Mouse (Mus musculus) liver, embryonic 14.5 days (tissue): Measurements from ENCODE around the gene Cd55b. TPM values are rescaled to one million over a fixed set of nuclear protein-coding genes. Genes with fewer than 3 reads are reported as not detected.
"Not testable (repeated sequence)": the region's sequence is repeated elsewhere in the genome, so short reads cannot be mapped to it uniquely, and the experiment has no call there.

ENCODE experiments used
- ATAC-seq: fragments of 200-750 bp; cut with Nextera tagmentation; 2 replicates; pipeline ENCODE4 v1.8.0; 2017; ENCODE audit warnings: moderate number of reproducible peaks, mild to moderate bottlenecking, moderate library complexity; ENCODE audit not compliant: insufficient read depth
- DNase-seq, 3 experiments: peaks; one replicate each; pipeline ENCODE4 v3.0.0-alpha.2; 2012 to 2013; ENCODE audit warnings: low read depth in 3 of 3, low spot score in 3 of 3
- H3K27ac ChIP-seq: fragments of 300-500 bp; sonication (generic); 2 replicates; pipeline ENCODE4 v1.5.1; 2014; ENCODE audit warnings: moderate library complexity, mild to moderate bottlenecking, control low read depth, inconsistent platforms
- H3K27me3 ChIP-seq: fragments of 300-500 bp; sonication (generic); 2 replicates; pipeline ENCODE4 v1.6.1; 2014; ENCODE audit warnings: mild to moderate bottlenecking, low read length, moderate library complexity; ENCODE audit not compliant: control insufficient read depth, insufficient read depth
- H3K36me3 ChIP-seq: fragments of 300-500 bp; sonication (generic); replicated peaks from 2 replicates; pipeline ENCODE4 v1.6.1; 2014; ENCODE audit warnings: low read depth; ENCODE audit not compliant: control insufficient read depth, insufficient read depth
- H3K4me1 ChIP-seq, 2 experiments: fragments of 200-500 bp in 1 of 2; fragments of 300-500 bp in 1 of 2; sonication (generic) in 1 of 2; replicated peaks; 2 replicates each; pipeline ENCODE4 v1.6.1; 2012 to 2014; ENCODE audit warnings: antibody characterized with exemption in 1 of 2, inconsistent platforms in 1 of 2, low read length in 1 of 2; ENCODE audit not compliant: control insufficient read depth in 2 of 2, insufficient read depth in 2 of 2
- H3K4me2 ChIP-seq: fragments of 300-500 bp; sonication (generic); 2 replicates; pipeline ENCODE4 v1.6.1; 2014; ENCODE audit warnings: low read depth, mild to moderate bottlenecking, control low read depth, moderate library complexity
- H3K4me3 ChIP-seq, 2 experiments: fragments of 200-500 bp in 1 of 2; fragments of 300-500 bp in 1 of 2; sonication (generic) in 1 of 2; 2 replicates each; pipeline ENCODE4 v1.5.1; 2012 to 2014; ENCODE audit warnings: low read depth in 2 of 2, low read length in 2 of 2, mild to moderate bottlenecking in 2 of 2, control low read depth in 1 of 2, inconsistent platforms in 1 of 2, moderate library complexity in 1 of 2; ENCODE audit not compliant: insufficient read depth in 1 of 2
- H3K9ac ChIP-seq: fragments of 300-500 bp; sonication (generic); replicated peaks from 2 replicates; pipeline ENCODE4 v1.6.1; 2014; ENCODE audit warnings: mild to moderate bottlenecking, control low read depth, moderate library complexity
- H3K9me3 ChIP-seq: fragments of 300-500 bp; sonication (generic); 2 replicates; pipeline ENCODE4 v1.6.1; 2016; ENCODE audit warnings: low read length, mixed read lengths; ENCODE audit not compliant: control insufficient read depth
- CTCF ChIP-seq: IDR thresholded peaks from 2 replicates; pipeline ENCODE4 v1.5.1; 2016; ENCODE audit warnings: antibody characterized with exemption, low read depth, control low read depth
- EP300 ChIP-seq: IDR thresholded peaks from 2 replicates; pipeline ENCODE4 v1.6.1; 2016; ENCODE audit warnings: antibody characterized with exemption, low read depth
- WGBS: fragments of 180-500 bp; shearing (Covaris S2); extraction: QIAGEN DNeasy Blood & Tissue Kit; methylation state at CpG from one replicate; pipeline ENCODE4 v1.1.7; 2014; ENCODE audit not compliant: insufficient replicate concordance; 5-methylcytosine and 5-hydroxymethylcytosine counted together
- polyA plus RNA-seq, 2 experiments: library from polyadenylated mRNA; depleted of rRNA in 1 of 2; stranded (reverse) in 1 of 2; unstranded in 1 of 2; fragments of >200 nt; fragmentation: Nextera tagmentation in 1 of 2; extraction: Ambion mirVana in 1 of 2; gene quantifications; 2 replicates each; pipeline versions ENCODE4 v1.2.1 to v1.2.3; 2012 to 2014

Cd55b gene
- polyA plus RNA-seq, 2 experiments = not detected

GRCm38 (mm10) chr1:130397109-130397508 is 25.7 kb downstream of the Cd55b start:
- H3K27ac ChIP-seq, H3K9me3 ChIP-seq, H3K4me2 ChIP-seq, H3K9ac ChIP-seq, H3K36me3 ChIP-seq, ATAC-seq, H3K4me1 ChIP-seq, H3K27me3 ChIP-seq, H3K4me3 ChIP-seq, DNase-seq: not testable (repeated sequence)

- H3K4me2 ChIP-seq, H3K36me3 ChIP-seq, H3K9me3 ChIP-seq, H3K4me1 ChIP-seq, ATAC-seq, DNase-seq, H3K9ac ChIP-seq, H3K4me3 ChIP-seq, H3K27ac ChIP-seq, H3K27me3 ChIP-seq: not testable (repeated sequence)
Observed at GRCm38 (mm10) chr1:130387282-130387681, 35.5 kb downstream of the Cd55b start.

GRCm38 (mm10) chr1:130377726-130378429 is 44.9 kb downstream of the Cd55b start:
- Histone ChIP-seq H3K4me2 (no peak overlapping the region), H3K4me3 (no peak overlapping the region), H3K27me3 (no peaks in the 10 kb centered on the region), H3K36me3 (no peaks in the 10 kb centered on the region), H3K9ac (no peak overlapping the region), H3K9me3 (no peaks in the 10 kb centered on the region), H3K4me1 (peaks cover 19 to 25% of the 10 kb centered on the region in 2 experiments), H3K27ac (no peak overlapping the region)
- TF ChIP-seq CTCF (no peak), EP300 (peak; percentile 32; the same call in 1 of the 2 replicates)
- ATAC-seq (peak; percentile 9; the same call in 1 of the 2 replicates), DNase-seq (no peak)
- 52% methylated on average over 14 of the region's 14 CpGs for WGBS

GRCm38 (mm10) chr1:130374173-130374785 is 48.5 kb downstream of the Cd55b start:
- Histone ChIP-seq H3K4me1 (peaks cover 19 to 25% of the 10 kb centered on the region in 2 experiments), H3K4me3 (no peak overlapping the region), H3K27ac (no peak overlapping the region), H3K4me2 (peak overlapping the region; percentile 39), H3K27me3 (no peaks in the 10 kb centered on the region), H3K36me3 (no peaks in the 10 kb centered on the region), H3K9ac (no peak overlapping the region), H3K9me3 (no peaks in the 10 kb centered on the region)
- DNase-seq (peak; percentile 57 to 66 (median 59)), ATAC-seq (peak; percentile 87)
- 13% methylated on average over 3 of the region's 3 CpGs for WGBS
- TF ChIP-seq EP300 (peak; percentile 87), CTCF (no peak)

- no peak overlapping the region for H3K4me3 ChIP-seq
- peak overlapping the region; percentile 39 for H3K4me2 ChIP-seq
- DNase-seq = no peak
- no peaks in the 10 kb centered on the region for H3K36me3 ChIP-seq
- H3K27ac ChIP-seq = no peak overlapping the region
- no peaks in the 10 kb centered on the region for H3K27me3 ChIP-seq
- no peak overlapping the region for H3K9ac ChIP-seq
- ATAC-seq = peak; percentile 66; the same call in 1 of the 2 replicates
- peaks cover 19 to 25% of the 10 kb centered on the region in 2 experiments for H3K4me1 ChIP-seq
- H3K9me3 ChIP-seq = no peaks in the 10 kb centered on the region
- TF ChIP-seq EP300 (no peak), CTCF (no peak)
- 10% methylated on average over 2 of the region's 2 CpGs for WGBS
Observed at GRCm38 (mm10) chr1:130373398-130374083, 49.3 kb downstream of the Cd55b start.
